Mouse (Mus musculus) left cerebral cortex, adult 8-10 months (tissue): ENCODE measurements around the gene Mdfi. TPM values are rescaled to one million over a fixed set of nuclear protein-coding genes. Genes with fewer than 3 reads are reported as not detected.
A peak's percentile ranks its signal among the peaks of the same experiment; 100 is the strongest.

Experiments
- DNase-seq, 2 experiments: peaks; one replicate each; pipeline ENCODE4 v3.0.0; 2022; ENCODE audit warnings: low spot score in 2 of 2
- total RNA-seq, 4 experiments: library from RNA; stranded (reverse); gene quantifications; 2 replicates each; pipeline ENCODE4 v1.2.4; 2022

Gene Mdfi
- total RNA-seq, 4 experiments from 2014 or later = 0.43 to 1.2 (median 0.58) TPM

DNA sequence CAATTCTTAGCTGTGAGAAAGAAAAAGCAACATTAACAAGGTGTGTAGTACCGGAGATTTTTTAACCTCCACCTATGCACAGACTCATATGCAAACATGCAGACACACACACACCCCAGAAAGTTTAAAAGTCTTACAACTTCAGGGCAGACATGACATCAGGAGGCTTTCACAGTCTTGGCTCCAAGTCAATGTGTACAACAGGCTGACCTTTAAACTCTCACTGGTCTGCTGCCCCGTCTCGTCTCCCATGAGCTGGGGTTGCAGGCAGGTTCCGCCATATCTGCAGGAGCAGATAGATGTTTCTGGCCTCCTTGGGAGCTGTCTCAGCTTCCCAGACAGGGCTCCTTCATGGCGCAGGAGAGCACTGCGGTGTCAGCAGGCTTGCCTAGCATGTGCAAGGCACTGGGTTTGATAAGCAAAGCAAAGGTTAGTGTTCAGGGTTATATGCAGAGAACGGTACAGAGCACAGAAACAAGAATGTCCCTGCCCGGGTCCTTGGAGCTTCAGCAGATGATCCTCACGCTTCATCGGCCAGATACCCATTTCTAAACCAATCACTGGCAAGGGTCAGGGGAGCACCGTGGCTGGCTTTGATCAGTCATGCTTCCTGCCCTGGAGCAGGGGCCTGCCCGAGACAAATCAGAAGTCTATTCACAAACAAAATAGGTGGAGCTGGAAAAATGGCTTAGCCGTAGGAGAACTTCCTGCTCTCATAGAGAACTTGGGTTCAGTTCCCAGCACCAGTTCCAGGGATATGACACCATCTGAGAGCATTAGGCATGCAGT is 29.2 kb downstream of the Mdfi start:
- DNase-seq = no peak

DNA sequence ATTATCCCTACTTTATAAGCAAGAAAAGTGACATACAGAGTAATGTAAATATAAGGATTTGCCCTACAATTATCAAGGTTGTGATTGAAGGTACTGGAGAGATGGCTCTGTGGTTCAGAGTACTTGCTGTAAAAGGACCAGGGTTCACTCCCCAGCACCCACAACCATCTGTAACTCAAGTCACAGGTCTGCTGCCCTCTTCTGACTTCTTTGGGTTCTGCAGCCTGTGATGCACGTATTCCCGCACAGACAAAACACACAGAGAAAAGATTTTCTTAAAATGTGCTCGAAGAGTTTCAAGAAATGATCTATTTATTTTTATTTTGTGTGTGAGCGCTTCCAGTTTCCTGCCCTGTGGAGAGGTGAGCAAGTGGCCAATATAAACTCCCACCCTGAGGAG is 30.8 kb downstream of the Mdfi start:
- DNase-seq = no peak

DNA sequence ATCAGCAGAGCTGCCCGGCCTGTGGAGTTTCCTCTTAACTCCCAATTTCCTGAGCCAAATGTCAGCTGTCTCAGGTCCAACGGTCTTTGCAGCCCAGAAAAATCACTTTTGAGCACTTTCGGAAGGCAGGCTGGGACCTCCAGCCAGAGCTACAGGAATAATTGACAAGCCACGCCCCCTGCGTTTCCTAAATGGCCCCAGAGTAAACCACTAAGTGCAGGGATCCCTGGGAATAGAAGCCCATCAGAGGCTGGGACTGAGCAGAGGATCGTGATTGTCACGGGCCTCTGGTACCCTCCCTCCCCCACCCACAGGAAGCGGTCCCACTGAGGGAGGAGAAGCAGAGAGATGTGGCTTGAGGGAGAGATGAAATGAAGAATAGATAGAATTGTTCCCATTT is 31.7 kb downstream of the Mdfi start:
- no peak for DNase-seq

DNA sequence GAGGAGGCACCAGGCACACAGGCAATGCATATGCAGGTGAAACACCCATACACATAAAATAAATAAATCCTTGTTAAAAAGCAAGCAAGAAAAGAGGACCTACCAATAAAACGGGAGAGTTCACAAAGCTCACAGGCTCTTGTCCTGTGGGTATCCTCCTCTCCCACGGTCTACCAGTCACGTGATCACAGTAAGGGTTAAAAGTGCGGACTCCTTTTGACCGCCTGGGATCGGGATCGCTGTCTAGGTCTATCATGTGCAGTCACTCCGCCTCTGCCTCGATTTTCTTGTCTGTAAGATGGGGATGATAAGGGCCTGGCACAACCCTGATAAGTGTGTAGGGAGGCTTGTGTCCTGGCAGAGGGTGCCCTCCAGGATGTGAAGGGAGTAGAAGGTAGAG is 37.1 kb downstream of the Mdfi start:
- DNase-seq = no peak

DNA sequence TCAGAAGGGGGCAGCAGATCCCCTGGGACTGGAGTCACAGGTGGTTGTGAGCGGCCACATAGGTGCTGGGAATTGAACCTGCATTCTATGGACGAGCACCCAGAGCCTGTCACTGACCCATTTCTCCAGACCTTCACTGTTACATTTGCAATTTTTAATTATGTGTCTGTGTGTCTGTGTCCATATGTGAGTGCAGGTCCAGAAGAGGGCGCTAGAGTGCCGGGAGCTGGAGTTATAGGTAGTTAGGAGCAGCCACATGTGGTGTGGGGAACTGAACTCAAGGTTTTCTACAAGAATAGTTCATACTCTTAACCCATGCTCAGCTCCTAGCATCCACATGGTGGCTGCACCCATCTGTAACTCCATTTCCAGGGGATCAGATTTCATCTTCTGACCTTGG is 37.5 kb downstream of the Mdfi start:
- no peak for DNase-seq

DNA sequence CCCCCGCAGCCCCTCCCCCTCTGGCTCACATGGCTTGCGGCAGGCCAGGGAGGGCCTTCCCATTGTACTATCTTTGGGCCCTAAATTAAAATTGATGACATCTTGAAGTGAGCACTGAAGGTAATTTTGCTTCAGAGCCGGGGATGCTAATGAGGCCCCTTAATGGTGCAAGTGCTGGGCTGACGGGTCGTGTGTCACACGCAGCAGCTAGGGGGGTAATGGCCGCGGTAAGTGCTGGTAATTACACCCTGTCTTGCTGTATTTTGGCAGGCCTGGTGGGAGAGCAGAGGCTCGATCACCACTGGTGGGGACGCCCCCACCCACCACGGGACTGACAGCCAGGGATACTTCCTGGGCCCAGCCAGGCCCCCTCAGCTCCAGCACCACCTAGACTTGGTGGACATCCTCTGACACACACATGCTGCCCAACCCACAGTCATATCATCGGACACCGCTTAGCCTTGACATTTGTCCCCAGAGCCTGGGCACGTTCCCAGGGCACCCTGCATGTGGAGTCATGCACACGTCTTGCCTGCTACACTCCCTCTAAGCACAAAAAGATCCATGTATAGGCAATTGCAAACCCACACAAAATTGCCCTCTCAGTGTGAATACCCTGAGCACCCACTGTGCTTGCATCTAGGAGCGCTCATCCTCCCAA is 38.2 kb downstream of the Mdfi start:
- DNase-seq = no peak

DNA sequence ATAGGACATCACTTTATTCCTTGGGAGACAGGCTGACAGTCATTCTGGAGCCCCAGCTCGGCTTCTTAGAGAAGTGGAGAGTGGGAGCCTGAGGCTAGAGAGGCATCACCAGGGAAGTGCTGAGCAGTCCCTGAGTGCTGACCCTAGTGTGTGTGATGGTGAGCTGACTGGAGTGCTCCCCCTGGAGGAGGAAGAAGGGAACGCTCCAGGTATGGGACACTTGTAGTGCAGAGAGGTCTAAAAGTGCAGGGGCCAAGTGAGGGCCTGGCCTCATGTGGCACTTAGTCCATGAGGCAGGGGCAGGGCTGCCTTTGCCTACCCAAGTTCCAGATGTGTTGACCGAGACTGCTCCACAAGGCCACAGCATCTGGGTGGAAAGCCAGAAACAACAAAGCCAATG is 39.0 kb downstream of the Mdfi start:
- DNase-seq = no peak

DNA sequence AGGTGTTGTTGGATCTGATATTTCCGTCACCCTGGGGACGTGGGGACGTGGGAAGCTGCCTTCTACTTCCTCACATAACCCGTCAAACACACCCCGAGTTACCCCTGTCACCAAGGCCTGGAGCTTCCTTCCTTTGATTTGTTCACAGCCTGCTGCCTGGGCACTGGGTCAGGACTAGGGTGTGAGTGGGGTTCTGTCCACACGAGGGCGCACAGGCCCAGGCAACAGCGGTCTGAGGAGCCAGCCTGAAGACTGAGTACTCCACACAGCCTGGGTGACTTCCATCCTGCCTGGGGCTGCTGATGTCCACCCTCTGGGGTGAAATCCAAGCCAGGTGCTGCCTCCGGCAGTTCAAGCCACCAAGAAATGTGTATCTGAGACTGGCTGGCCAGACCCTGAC is 41.1 kb downstream of the Mdfi start:
- peak; percentile 63 to 70 for DNase-seq

DNA sequence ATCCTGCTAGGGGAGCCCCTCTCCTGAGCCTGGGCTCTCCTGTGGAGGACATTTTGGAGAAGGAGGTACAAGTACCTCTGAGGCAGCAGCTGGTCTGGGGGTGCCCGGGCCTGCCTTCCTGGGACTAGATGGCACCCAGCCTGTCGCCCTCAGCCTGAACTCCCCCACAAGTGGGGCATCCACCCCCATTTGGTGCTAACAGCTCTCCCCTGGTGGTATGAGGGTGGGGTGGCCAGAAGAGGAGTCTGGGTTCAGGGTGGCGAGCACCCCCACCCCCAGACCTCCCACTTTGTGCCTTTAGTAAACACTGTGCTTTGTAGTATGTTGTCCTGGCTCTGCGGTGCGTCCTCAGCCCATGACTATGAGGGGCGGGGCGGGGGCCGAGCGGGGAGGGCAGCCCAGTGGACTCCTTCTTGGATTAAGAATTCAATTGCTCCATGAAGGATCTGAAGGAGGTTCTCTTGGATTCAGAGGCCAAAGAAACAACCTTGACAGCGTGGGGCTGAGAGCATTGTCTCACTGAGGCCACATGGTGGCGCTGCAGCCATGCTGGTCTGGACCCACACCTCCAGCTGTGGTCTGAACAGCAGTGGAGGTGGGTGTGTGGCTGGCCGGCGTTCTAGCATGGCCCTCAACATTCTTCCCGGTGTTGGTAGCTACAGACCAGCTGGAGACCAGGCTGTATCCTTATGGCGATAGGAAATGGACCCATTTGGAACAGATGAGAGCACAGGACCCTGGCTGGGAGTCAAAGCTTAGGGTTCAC is 42.2 kb downstream of the Mdfi start:
- DNase-seq = peak in 1 of 2 experiments; percentile 23

DNA sequence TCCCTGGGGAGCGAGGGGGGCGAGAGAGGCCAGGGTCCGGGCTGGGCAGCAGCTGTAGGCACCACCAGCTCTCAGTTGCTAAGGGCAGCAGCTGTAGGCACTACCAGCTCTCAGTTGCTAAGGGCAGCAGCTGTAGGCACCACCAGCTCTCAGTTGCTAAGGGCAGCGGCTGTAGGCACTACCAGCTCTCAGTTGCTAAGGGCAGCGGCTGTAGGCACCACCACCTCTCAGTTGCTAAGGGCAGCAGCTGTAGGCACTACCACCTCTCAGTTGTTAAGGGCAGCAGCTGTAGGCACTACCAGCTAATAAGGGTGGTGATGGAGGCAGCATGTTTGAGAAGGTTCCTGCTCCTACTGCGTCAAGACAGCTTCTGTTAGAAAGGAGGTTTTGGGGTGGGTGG is 45.5 kb downstream of the Mdfi start:
- DNase-seq = no peak

DNA sequence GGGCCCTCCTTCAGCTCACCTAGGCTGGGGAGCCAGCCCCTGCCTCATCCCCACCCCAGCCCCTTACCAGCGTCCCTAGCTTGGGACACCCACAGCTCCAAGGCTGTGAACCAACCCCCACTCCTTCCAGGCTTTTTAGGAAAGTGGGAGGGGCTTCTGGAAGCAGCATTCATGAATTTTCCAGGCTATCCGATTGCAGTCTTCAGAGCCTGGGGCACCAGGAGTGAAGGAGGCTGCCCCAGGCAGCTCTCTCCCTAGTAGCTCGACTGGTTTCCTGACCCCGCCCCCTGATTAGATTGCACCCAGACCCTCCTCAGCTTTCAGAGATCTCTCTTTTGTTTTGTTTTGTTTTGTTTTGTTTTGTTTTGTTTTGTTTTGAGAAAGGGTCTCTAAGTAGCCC is 46.2 kb downstream of the Mdfi start:
- DNase-seq = no peak

DNA sequence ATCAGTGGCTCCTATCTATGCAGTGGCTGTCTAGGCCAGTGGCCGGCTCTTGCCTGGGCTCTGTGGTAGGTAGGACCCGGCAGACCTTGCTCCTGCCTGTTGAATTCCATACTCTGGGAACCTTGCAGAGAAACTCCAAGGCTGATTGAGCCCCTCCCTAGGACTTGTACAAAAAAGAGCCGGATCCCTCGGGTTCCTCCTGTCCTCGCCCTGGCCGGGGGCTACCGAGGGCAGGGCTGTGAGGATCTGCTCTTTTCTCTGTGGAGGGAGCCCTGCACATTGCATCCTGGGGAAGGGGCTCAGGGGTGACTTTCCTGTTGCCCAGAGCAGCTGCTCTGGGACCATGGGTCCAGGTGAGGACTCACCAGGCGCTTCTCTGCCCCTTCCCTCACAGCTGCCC is 46.9 kb downstream of the Mdfi start:
- DNase-seq = no peak

DNA sequence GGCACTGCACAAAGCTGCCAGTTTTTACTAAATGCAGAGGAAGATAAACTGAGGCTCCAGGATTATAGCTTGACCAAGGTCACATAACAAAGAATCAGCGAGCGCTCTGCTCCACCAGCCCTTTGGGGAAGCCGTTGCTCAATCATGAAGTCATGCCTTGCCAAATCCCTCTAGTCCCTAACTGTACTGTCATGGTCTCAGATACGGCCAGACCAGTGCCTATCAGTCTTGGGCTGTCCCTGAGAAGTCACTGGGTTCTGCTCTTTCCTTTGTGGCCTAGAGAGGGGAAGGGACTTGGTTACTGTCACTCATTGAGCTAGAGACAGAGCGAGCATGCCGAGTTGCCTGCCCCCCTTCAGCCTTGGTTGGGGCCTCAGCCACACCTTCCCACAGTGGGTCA is 50.1 kb downstream of the Mdfi start:
- no peak for DNase-seq

DNA sequence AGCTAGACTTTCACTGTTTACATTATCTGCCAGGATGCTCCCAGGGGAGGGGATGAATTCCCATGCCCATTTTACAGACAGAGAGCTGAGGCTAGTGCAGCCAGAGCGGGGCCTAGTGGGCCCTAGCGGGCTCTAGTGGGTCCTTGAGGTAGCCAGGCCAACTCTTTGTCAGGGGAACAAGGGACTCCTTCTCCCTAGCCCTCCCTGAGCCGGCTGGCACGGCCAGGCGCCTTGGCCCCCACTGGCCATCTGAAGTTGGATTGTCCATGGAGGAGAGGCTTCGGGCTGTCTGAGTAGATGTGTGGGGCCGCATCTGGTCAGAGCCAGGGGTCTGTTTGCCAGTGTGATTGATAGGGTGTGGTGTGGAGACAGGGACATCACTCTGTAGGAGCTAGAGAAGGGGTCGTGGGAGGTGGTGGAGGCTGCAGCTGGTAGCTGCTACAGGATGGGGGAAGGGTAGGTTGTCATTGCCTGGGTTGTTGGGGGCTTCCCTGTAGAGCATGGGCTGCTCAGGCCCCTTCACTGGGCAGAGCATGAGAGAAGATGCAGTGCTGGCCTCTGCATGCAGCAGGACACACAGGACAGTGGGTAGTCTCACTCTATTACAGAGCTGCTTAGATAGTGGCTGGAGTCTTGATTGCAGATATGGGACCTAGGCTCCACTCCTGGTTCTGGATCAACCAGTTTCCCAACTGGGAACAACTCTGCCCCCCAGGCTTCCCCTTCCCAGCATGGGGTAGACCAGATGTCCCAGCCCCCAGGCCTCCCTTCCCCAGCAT is 50.9 kb downstream of the Mdfi start:
- DNase-seq = no peak

DNA sequence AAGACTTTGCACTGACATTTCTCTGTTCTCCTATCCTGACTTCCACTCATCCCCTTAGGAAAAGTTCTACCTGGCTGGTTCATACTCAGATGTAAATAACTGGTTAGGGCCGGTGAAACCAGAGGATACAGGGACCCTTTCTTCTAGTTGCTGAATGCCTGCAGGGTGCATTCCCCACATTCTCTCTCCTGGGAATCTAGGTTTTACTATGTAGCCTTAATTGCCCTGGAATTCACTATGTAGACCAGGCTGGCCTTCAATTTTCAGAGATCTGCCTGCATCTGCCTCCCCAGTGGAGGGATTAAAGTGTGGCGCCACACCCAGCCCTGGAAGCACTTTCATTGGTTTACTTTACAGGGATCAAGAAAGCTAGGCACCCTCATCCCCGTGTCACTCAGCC is 52.0 kb downstream of the Mdfi start:
- DNase-seq = no peak

DNA sequence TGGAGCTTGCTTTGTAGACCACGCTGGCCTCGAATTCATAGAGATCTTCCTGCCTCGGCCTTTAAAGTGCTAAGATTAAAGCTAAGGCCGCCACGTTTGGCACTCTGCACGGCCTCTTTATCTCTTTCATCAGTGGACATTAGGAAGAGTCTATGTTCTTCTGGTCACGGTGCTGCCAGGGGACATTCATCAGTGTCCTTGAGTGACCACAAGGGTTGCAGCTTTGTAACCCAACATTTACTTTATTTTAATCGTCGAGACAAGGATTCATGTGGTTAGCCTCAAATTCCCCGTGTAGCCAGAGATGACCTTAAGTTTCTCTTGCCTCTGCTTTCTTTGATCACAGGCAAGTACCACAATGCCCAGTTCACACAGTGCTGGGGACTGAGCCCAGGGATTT is 54.0 kb downstream of the Mdfi start:
- DNase-seq = no peak

DNA sequence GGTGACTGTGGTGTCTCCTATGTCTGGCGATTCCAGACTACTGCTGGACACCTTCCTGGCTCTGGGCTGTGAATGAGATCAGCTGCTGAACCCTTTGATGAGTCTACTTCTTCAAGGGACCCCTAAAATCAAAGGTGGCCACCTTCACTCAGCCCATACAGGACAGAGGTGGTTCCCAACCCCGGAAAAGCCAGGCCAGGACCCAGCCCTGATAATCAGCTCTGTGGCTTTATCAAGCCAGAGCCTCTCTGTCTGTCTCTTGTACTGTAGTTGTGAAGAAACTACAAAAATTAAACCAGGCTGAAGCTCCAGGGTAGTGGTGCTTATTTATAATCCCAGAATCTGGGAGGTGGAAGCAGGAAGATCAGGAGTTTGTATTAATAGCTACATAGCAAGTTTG is 57.4 kb downstream of the Mdfi start:
- DNase-seq = no peak

DNA sequence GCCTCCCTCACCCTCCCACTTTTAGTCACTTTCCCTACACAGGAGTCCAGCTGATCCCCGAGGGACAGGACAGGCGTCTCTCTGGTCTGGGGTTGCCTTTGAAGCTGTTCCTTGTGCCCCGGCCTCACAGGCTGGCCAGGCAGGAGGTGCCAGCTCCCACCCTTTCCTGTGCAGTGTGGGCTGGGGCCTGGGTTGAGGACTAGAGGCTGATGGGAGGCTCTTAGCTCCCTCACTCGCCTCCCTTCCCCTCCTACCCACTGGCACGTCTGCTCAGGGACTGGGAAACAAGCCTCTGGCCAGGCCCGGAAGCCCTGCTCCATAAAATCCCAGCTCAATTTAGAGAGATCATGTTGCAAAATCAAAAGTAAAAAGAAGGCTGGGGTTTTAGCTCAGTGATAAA is 60.9 kb downstream of the Mdfi start:
- DNase-seq = no peak

DNA sequence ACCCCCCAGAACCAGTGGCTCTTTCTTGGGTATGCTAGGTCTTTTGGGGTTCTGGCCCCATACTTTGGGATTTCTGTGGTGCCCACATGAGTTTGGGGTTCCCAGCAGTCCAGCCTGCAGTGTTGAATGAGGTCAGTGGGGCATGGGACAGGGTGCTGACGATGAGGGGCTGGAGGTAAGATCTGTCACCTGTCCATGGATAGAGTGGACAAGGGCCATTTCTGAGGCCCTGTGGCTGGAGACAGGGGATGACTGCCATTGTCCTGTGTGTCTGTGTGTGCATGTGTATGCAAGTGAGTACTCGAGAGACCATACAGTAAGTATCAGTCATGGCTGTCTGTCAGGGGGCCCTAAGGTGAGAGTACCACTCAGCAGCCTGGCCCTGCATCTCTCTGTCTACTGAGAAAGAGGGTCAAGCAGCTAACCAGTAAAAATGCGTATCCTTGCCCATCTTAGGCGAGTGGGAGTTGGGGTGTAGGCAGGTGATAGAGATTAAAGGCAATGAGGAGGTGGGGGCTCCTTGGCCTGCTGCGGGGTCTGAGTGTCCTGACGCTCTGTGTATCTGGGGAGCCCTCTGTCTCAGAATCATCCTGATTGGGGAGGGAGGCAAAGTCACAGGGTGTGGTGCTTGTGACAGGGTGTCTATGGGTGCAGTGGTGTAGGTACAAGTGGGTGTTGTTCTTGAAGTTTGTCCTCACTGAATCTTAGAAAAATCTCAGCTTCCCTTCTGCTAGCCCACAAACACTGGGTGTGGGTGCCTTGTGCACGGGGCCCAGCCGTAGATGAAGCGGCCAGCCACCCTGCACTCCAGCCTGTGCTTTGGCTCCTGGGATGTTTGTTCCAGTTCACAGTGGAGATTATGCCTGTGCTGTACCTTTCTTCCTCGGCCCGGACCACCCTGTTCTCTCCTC is 64.8 kb downstream of the Mdfi start:
- no peak for DNase-seq

DNA sequence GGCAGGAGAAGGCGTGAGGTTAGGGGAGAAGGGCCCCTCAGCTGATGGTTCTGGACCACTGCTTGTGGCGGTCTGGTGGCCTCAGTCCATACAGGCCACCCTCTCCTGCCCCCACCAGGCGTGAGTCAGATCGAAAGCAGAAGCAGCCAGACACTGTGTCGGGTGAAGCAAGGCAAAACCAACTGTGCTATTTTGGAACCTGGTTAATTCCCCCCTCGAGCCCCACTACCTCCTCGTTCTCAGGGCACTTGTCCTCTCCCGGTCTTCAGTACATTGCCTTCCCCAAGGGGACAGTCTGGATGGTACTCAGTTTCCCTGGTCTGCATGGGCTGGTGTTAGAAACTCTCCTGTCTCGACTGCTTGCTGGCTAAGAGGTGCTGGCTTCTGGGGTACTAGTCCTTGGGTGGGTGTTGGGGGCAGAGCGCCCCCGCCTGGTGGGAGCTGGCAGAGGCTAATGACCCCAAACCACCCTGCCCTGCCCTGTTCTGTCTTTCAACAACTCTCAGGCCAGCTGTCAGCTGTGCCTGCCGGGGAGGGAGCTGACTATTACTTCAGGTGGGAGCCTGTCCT is 65.7 kb downstream of the Mdfi start:
- no peak for DNase-seq
